Mouse (Mus musculus) C2C12 (cell line): ENCODE data around the gene Lrrn2. TPM values are rescaled to one million over a fixed set of nuclear protein-coding genes. Genes with fewer than 3 reads are reported as not detected.

Experiments
- H3K27me3 ChIP-seq: one replicate; pipeline ENCODE4 v1.6.1; 2011; ENCODE audit not compliant: control insufficient read depth, insufficient read depth, insufficient read length
- H3K36me3 ChIP-seq: one replicate; pipeline ENCODE4 v1.6.1; 2011; ENCODE audit not compliant: control insufficient read depth, insufficient read depth
- H3K4me3 ChIP-seq: one replicate; pipeline ENCODE4 v1.5.1; 2011; ENCODE audit warnings: mild to moderate bottlenecking, control low read depth; ENCODE audit not compliant: poor library complexity, insufficient read depth, severe bottlenecking
- H3K79me2 ChIP-seq: one replicate; pipeline ENCODE4 v1.6.1; 2011; ENCODE audit not compliant: control insufficient read depth, insufficient read depth
- H3K79me3 ChIP-seq: one replicate; pipeline ENCODE4 v1.6.1; 2011; ENCODE audit warnings: low read depth, control low read depth
- H3ac ChIP-seq: one replicate; pipeline ENCODE3; 2011; ENCODE audit warnings: low read depth; ENCODE audit not compliant: control insufficient read depth, insufficient read length
- CEBPB ChIP-seq: IDR thresholded peaks from one replicate; pipeline ENCODE4 v1.6.1; 2011; ENCODE audit warnings: low read depth, mild to moderate bottlenecking, control low read depth, moderate library complexity
- CTCF ChIP-seq: IDR thresholded peaks from one replicate; pipeline ENCODE4 v1.5.1; 2011; ENCODE audit not compliant: control insufficient read depth, insufficient read depth, insufficient read length
- FOSL1 ChIP-seq: IDR thresholded peaks from one replicate; pipeline ENCODE4 v1.8.0; 2011; ENCODE audit warnings: mild to moderate bottlenecking, low read length; ENCODE audit not compliant: poor library complexity, insufficient read depth, severe bottlenecking
- MAX ChIP-seq: IDR thresholded peaks from one replicate; pipeline ENCODE4 v1.6.1; 2011; ENCODE audit warnings: mild to moderate bottlenecking, control low read depth
- MYOD1 ChIP-seq: IDR thresholded peaks from one replicate; pipeline ENCODE4 v1.6.1; 2011; ENCODE audit warnings: low read depth; ENCODE audit not compliant: control insufficient read depth, insufficient read length
- MYOG ChIP-seq: IDR thresholded peaks from one replicate; pipeline ENCODE4 v1.6.1; 2011; ENCODE audit not compliant: control insufficient read depth, insufficient read length; ENCODE audit errors: extremely low read depth
- USF1 ChIP-seq: IDR thresholded peaks from one replicate; pipeline ENCODE4 v1.6.1; 2011; ENCODE audit warnings: low read depth, mild to moderate bottlenecking, control low read depth, moderate library complexity
- polyA plus RNA-seq: library from polyadenylated mRNA; unstranded; fragments of >200 nt; fragmentation: generic; extraction: Trizol; gene quantifications from one replicate; pipeline ENCODE4 v1.2.1, GENCODE M21; 2012; ENCODE audit warnings: missing spikeins

Lrrn2 gene
- polyA plus RNA-seq, 1 experiment: 0.05 TPM

- Histone ChIP-seq H3ac (no peak overlapping the region), H3K4me3 (no peak overlapping the region), H3K79me3 (no peaks in the 10 kb centered on the region), H3K79me2 (no peaks in the 10 kb centered on the region), H3K36me3 (no peaks in the 10 kb centered on the region), H3K27me3 (peaks cover 63% of the 10 kb centered on the region)
- no peak for TF ChIP-seq USF1
- TF ChIP-seq CEBPB: no peak
- no peak for TF ChIP-seq MYOG
- no peak for TF ChIP-seq MAX
- no peak for TF ChIP-seq MYOD1
- TF ChIP-seq FOSL1: no peak
- TF ChIP-seq CTCF: no peak
These were observed 992 bp upstream of the Lrrn2 start for GRCm38 (mm10) chr1:132878951-132879610.

DNA sequence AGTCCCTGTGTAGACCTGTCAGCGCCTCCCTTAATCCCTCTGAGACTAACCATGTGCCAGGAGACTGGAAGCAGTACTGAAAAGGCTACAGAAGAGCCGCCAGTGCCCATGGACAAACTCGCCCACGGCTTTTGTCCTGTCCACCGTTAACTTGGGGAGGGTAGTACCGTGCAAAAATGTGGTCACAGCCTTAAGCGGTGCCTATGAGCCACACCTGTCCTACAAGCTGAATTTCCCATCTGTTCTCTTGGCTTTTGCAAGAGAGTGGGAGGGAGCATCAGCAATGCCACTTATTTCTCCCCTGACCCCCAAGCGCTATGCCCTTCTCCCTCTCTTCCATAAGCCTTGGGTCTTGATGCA is 292 bp upstream of the Lrrn2 start:
- no peak overlapping the region for H3K4me3 ChIP-seq
- H3K36me3 ChIP-seq: no peaks in the 10 kb centered on the region
- H3K27me3 ChIP-seq: peaks cover 70% of the 10 kb centered on the region
- TF ChIP-seq MYOG: no peak
- no peak for TF ChIP-seq CTCF
- no peak for TF ChIP-seq MYOD1
- no peak for TF ChIP-seq FOSL1
- TF ChIP-seq CEBPB: no peak
- TF ChIP-seq MAX: no peak
- TF ChIP-seq USF1: no peak
- no peak overlapping the region for H3ac ChIP-seq
- no peaks in the 10 kb centered on the region for H3K79me2 ChIP-seq
- H3K79me3 ChIP-seq: no peaks in the 10 kb centered on the region

DNA sequence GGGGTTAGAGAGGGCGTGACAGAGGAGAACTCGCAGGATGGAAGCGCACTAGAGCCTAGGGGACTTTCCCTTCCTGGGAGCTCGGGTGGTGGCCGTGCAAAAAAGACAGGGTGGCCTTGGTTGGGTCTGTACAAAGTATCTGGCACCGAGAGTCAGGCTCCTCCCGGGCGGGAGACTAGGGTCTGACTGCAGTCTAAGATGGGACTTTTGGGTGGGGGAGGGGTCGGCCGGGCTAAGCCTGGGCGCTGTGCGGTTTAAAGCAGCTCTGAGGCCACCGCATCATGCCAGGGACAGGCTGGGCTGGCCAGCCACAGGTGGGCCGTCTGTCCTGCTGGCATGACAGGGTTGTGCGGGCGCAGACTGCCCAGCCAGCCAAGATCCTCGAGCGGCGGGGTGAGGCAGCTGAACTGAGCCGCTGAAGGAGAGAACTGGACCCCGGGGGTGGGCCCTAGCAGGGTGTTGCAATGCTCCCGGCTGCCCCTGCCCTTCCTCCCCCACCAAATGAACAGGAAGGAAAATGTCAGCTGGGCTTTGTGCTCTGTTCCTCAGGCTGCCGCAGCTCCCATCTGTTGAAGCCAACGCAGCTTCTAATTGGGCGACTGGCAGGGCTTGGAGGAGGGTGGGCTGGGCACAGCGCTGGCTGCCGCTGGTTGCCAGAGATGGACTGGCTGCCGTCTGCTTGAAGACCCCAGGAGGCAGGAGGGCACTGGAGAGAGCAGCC is 1.1 kb downstream of the Lrrn2 start:
- Histone ChIP-seq H3K36me3 (no peaks in the 10 kb centered on the region), H3K79me2 (no peaks in the 10 kb centered on the region), H3K4me3 (no peak overlapping the region), H3ac (no peak overlapping the region), H3K79me3 (no peaks in the 10 kb centered on the region), H3K27me3 (peaks cover 78% of the 10 kb centered on the region)
- TF ChIP-seq MYOG: no peak
- no peak for TF ChIP-seq CTCF
- no peak for TF ChIP-seq USF1
- no peak for TF ChIP-seq MAX
- no peak for TF ChIP-seq CEBPB
- TF ChIP-seq FOSL1: no peak
- TF ChIP-seq MYOD1: no peak

DNA sequence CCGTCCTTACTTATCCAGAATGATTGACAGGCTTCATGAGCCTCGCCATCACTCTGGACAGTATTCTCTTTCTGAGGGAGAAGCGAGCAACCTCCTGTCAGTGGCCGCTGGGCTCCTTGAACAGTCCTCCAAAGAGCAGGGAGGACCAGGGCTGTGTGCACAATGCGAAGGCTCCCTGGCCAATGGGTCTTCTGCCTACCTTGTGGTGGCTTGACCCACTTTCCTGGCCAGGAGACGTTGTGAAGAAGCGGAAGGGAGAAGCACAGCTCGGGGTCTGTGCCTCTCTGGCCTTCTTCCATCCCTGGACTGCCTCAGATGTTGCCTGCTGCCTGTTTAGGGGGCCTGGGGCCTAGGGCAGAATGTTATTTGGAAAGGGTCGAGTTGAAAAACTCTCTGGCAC is 1.8 kb downstream of the Lrrn2 start:
- H3ac ChIP-seq: no peak overlapping the region
- TF ChIP-seq FOSL1 (no peak), USF1 (no peak), MYOG (no peak), MYOD1 (no peak), CTCF (no peak), CEBPB (no peak)
- H3K27me3 ChIP-seq: peaks cover 77% of the 10 kb centered on the region
- H3K4me3 ChIP-seq: no peak overlapping the region
- H3K36me3 ChIP-seq: no peaks in the 10 kb centered on the region
- H3K79me3 ChIP-seq: no peaks in the 10 kb centered on the region
- H3K79me2 ChIP-seq: no peaks in the 10 kb centered on the region

- H3ac ChIP-seq: no peak overlapping the region
- H3K79me3 ChIP-seq: no peaks in the 10 kb centered on the region
- H3K36me3 ChIP-seq: no peaks in the 10 kb centered on the region
- H3K27me3 ChIP-seq: peaks cover 66% of the 10 kb centered on the region
- H3K79me2 ChIP-seq: no peaks in the 10 kb centered on the region
- H3K4me3 ChIP-seq: no peak overlapping the region
- TF ChIP-seq FOSL1 (no peak), MYOD1 (no peak), CEBPB (no peak)
These were observed 5.6 kb downstream of the Lrrn2 start for GRCm38 (mm10) chr1:132885701-132886100.

DNA sequence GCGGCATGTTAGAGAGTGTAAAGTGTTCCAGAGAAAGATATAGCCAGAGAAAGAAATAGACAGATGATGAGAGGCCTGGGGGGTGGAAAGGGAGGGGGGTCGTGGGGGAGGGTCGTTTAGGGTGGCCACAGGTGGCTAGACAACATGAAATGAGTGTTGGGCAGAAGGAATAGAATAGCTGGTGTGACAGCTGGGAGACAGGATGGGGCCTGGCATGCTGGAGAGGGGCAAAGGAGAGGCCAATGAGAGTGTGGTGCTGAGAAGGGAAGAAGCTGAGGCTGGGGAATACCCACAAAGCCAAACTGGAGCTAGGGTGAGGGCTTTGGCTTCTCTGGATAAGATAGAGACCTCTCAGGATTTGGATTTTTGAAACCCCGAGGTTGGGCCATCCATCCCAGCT is 6.6 kb downstream of the Lrrn2 start:
- TF ChIP-seq MAX: no peak
- no peak for TF ChIP-seq USF1
- no peak for TF ChIP-seq MYOD1
- TF ChIP-seq CEBPB: no peak

More for the DNA sequence above, 6.6 kb downstream of the Lrrn2 start:
- H3K79me3 ChIP-seq: no peaks in the 10 kb centered on the region
- no peaks in the 10 kb centered on the region for H3K36me3 ChIP-seq
- H3K79me2 ChIP-seq: no peaks in the 10 kb centered on the region
- H3K27me3 ChIP-seq: peaks cover 61% of the 10 kb centered on the region
- H3K4me3 ChIP-seq: no peak overlapping the region
- no peak overlapping the region for H3ac ChIP-seq
